Mouse (Mus musculus) gastrocnemius, postnatal 14 days (tissue): ENCODE data around the gene Higd1b. TPM values are rescaled to one million over a fixed set of nuclear protein-coding genes. Genes with fewer than 3 reads are reported as not detected.
A peak's percentile ranks its signal among the peaks of the same experiment; 100 is the strongest.

ENCODE experiments used
- DNase-seq: peaks from one replicate; pipeline ENCODE4 v3.0.0; 2021; ENCODE audit warnings: mixed read lengths
- intact Hi-C: fragments of 180-260 bp; cut with DNase I; formaldehyde crosslinking; loops from one replicate; pipeline ENCODE4 v1.15.1; 2025; ENCODE audit warnings: low total_unique reads
- long read RNA-seq, 2 experiments: library from polyadenylated mRNA; stranded (forward); transcript quantifications; one replicate each; pipeline ENCODE4 v2.0.0; 2021
- total RNA-seq, 2 experiments: library from RNA; stranded (reverse); gene quantifications; 2 replicates each; pipeline ENCODE4 v1.2.3; 2021

Gene Higd1b
- total RNA-seq, result 1 to 10 TPM; 4.8 to 8.3 TPM
- long read RNA-seq, experiment 1, transcript Higd1b-201 (3 exons, 735 nt), result major isoform, 8 of 9 reads
- long read RNA-seq, experiment 1, partial matches to known transcripts, result 0 of 9 reads
- long read RNA-seq, experiment 1, other reads (novel, unspliced or antisense), result 0 of 9 reads
- long read RNA-seq, experiment 2, partial matches to known transcripts, result 1 of 3 reads
- long read RNA-seq, experiment 2, other reads (novel, unspliced or antisense), result 1 of 3 reads

GRCm38 (mm10) chr11:102835549-102835948, at the start of gene Higd1b:
Gene Higd1b (plus strand): TSS chr11:102835849.
- no peak for DNase-seq
- intact Hi-C loops, result no loop called here

GRCm38 (mm10) chr11:102787688-102788177, 47.9 kb upstream of the Higd1b start:
- DNase-seq, result no peak
- intact Hi-C loops, result no loop called here

- intact Hi-C loops, result no loop called here
- DNase-seq, result peak; percentile 23
These were observed 43.8 kb upstream of the Higd1b start for GRCm38 (mm10) chr11:102791682-102792445.

DNA sequence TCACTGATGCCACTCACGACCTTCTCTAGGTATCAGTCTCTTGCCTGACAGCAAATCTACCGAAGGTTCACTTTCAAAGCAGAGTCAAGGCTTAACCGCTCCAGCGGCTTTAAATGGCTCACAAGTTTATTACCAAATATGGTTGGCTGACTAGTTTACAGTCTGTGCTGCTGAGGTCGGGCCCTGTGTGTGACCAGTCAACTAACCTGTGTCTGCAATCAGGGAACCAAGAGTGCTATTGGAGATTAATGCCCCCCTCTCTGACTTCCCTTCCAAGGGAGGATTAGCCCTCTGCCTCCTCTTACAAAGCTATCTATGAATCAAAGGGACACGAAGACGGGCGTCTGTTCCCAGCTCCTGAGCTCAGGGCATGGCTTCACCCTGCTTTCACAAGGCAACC, 41.5 kb upstream of the Higd1b start:
- no peak for DNase-seq
- intact Hi-C loops, result no loop called here

- intact Hi-C loops, result no loop called here
- DNase-seq, result no peak
These were observed 32.2 kb upstream of the Higd1b start for GRCm38 (mm10) chr11:102803453-102803852.

GRCm38 (mm10) chr11:102808246-102808645, 27.4 kb upstream of the Higd1b start:
- no peak for DNase-seq
- intact Hi-C loops, result no loop called here

DNA sequence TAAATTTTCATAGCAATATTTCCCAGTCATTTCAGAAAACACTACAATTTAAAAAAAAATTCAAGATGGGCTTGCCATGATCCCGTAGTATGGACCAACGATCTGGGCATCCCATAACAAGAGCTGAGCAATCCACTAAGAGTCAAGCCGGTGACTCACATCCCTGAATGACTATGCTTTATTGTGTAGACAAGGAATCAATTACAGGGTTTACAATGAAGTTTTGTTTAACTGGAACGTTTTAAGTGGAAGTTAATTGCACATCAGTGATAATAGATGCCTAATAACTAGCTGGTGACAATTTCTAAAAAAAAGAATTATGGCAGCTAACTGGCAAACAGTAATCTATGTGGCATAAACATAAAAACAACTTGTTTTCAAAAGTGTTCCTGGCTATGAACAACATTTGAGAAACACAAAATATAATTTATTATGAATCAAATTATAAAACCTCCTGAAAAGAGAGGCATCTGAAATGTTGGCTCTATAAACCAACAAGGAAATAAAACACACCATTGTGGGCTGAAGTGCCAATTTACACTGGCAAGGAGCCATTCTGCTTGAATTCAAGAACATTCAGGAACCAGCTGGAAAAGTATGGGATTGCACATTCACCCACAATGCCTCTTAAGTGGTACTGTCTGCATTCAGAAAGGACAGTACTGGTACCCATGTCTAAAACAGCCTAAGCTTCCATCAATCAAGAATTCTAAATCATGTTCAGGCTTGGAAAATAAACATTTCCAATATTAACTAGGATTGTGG, 24.7 kb upstream of the Higd1b start:
- intact Hi-C loops, result no loop called here

GRCm38 (mm10) chr11:102814881-102815280, 20.8 kb upstream of the Higd1b start:
- intact Hi-C loops, result loop anchor here (5.0 kb wide), 1 partner anchor 38 kb away; no protein-coding TSS in a partner anchor
- DNase-seq, result no peak

More for the DNA sequence above, 24.7 kb upstream of the Higd1b start:
- DNase-seq, result no peak

- intact Hi-C loops, result loop anchor here (5.0 kb wide), 1 partner anchor 41 kb away; no protein-coding TSS in a partner anchor
- peak; percentile 53 for DNase-seq
These were observed 17.3 kb upstream of the Higd1b start for GRCm38 (mm10) chr11:102818121-102819020.

GRCm38 (mm10) chr11:102819021-102819782, 16.4 kb upstream of the Higd1b start, which contains the start of gene Gjc1:
Gene Gjc1 (minus strand): TSS chr11:102819700.
- intact Hi-C loops, result loop anchor here (5.0 kb wide), 1 partner anchor 42 kb away; no protein-coding TSS in a partner anchor

DNA sequence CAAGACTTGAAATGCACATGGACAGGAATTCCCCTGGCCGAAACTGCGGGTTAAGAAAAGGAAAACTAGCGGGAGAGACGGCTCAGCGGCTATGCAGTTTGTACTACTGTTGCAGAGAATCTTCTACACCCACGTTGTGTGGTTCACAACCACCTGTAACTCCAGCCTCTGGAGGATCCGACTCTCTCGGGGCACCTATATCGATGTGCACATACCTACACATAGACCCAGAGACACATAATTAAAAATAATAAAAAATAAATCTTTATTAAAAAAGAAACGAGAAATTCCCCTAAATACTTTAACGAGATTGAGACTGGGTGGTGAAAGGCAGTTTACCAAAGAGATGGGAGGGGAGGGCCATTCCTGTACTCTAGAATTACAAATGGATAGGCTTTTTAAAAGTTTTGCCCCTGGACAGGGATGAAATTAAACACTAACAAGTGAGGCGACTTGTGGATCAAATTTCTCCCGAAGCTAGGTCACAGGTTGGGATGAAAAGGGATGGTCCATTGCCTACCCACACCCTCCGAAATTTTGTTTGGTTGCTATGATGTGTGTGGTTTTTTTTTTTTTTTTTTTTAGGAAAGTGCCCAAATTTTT, 15.8 kb upstream of the Higd1b start:
- intact Hi-C loops, result loop anchor here (5.0 kb wide), 1 partner anchor 43 kb away; no protein-coding TSS in a partner anchor

More at GRCm38 (mm10) chr11:102819021-102819782, 16.4 kb upstream of the Higd1b start, which contains the start of gene Gjc1:
- peak; percentile 79 for DNase-seq

GRCm38 (mm10) chr11:102820432-102820831, 15.2 kb upstream of the Higd1b start:
- intact Hi-C loops, result no loop called here
- no peak for DNase-seq

More for the DNA sequence above, 15.8 kb upstream of the Higd1b start:
- no peak for DNase-seq

- intact Hi-C loops, result no loop called here
- no peak for DNase-seq
These were observed 14.4 kb upstream of the Higd1b start for GRCm38 (mm10) chr11:102821231-102821630.

DNA sequence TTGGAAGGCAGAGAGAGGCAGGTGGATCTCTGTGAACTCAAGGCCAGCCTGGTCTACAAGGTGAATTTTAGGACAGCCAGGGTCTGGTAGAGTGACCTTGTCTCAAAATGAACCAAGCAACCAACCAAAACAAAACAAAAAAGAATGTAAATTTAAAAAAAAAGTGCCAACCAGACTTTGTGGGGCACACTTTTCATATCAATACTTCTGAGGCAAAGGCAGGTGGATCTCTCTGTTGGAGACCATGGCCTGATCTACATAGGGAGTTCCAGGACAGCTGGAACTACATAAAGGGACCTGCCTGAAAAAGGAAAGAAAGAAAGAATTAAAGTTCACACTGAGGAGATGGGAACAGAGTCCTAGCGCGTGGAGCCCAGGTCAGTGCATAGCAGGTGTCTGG, 9.2 kb upstream of the Higd1b start:
- intact Hi-C loops, result no loop called here
- DNase-seq, result no peak

- intact Hi-C loops, result no loop called here
- DNase-seq, result no peak
These were observed 8.6 kb upstream of the Higd1b start for GRCm38 (mm10) chr11:102827097-102827496.

- no peak for DNase-seq
- intact Hi-C loops, result no loop called here
These were observed 5.4 kb upstream of the Higd1b start for GRCm38 (mm10) chr11:102830276-102830675.

GRCm38 (mm10) chr11:102832700-102833297, 2.9 kb upstream of the Higd1b start:
- intact Hi-C loops, result no loop called here
- DNase-seq, result no peak
